Mouse (Mus musculus): ENCODE results near the gene Edrf1. TPM values are rescaled to one million over a fixed set of nuclear protein-coding genes. Genes with fewer than 3 reads are reported as not detected.

Edrf1 gene
- 21.7 and 25.5 TPM in 2 replicates for polyA plus RNA-seq (2014; fragmentation: Nextera tagmentation; extraction: Ambion mirVana)

- no peaks in the 10 kb centered on the region for H3K9me3 ChIP-seq (ENCODE audit: control insufficient read depth, low read depth, low read length)
- peak within 1 kb of the TSS; percentile 86 for H3K4me2 ChIP-seq (replicated peaks; ENCODE audit: low read depth, low read length)
- peak within 1 kb of the TSS; percentile 94 for H3K4me3 ChIP-seq (ENCODE audit: low read depth, low read length)
- ATAC-seq (ENCODE audit: insufficient number of reproducible peaks, insufficient read depth, low FRiP score, low read depth): peak; percentile 98
- peaks cover 8% of the 10 kb centered on the region; the same call in 1 of the 2 replicates for H3K4me1 ChIP-seq (ENCODE audit: control insufficient read depth, insufficient read depth, low read length)
- H3K9ac ChIP-seq (replicated peaks; ENCODE audit: low read depth, low read length): peak within 1 kb of the TSS; percentile 92
- H3K27ac ChIP-seq (ENCODE audit: low read length): peak within 1 kb of the TSS; percentile 76
- H3K36me3 ChIP-seq (ENCODE audit: control insufficient read depth, insufficient read depth, low read length): peaks cover 22% of the 10 kb centered on the region
- H3K27me3 ChIP-seq (ENCODE audit: control insufficient read depth, insufficient read depth, low read length): no peaks in the 10 kb centered on the region
- WGBS: under 1% methylated on average over 80 of the region's 81 CpGs
Observed at GRCm38 (mm10) chr7:133637361-133638305, at the start of gene Edrf1. Edrf1 (plus strand) TSS chr7:133637543.

- H3K4me1 ChIP-seq (ENCODE audit: control insufficient read depth, insufficient read depth, low read length): no peaks in the 10 kb centered on the region
- H3K4me2 ChIP-seq (replicated peaks; ENCODE audit: low read depth, low read length): no peak overlapping the region
- H3K9me3 ChIP-seq (ENCODE audit: control insufficient read depth, low read depth, low read length): no peaks in the 10 kb centered on the region
- no peak overlapping the region for H3K9ac ChIP-seq (replicated peaks; ENCODE audit: low read depth, low read length)
- H3K27ac ChIP-seq (ENCODE audit: low read length): no peak overlapping the region
- no peak for ATAC-seq (ENCODE audit: insufficient number of reproducible peaks, insufficient read depth, low FRiP score, low read depth)
- H3K4me3 ChIP-seq (ENCODE audit: low read depth, low read length): no peak overlapping the region
- no peaks in the 10 kb centered on the region for H3K27me3 ChIP-seq (ENCODE audit: control insufficient read depth, insufficient read depth, low read length)
- 72% methylated on average over 1 of the region's 1 CpGs for WGBS
- no peaks in the 10 kb centered on the region for H3K36me3 ChIP-seq (ENCODE audit: control insufficient read depth, insufficient read depth, low read length)
Observed at GRCm38 (mm10) chr7:133591750-133592149, 45.6 kb upstream of the Edrf1 start.

- 59% methylated on average over 1 of the region's 1 CpGs for WGBS
Observed at GRCm38 (mm10) chr7:133600558-133600957, 36.8 kb upstream of the Edrf1 start.

GRCm38 (mm10) chr7:133602058-133602457, 35.3 kb upstream of the Edrf1 start, which contains the start of gene Tex36:
Tex36 (minus strand) TSS chr7:133602158.
- no peak within 1 kb of the TSS for H3K9ac ChIP-seq (replicated peaks; ENCODE audit: low read depth, low read length)
- H3K4me3 ChIP-seq (ENCODE audit: low read depth, low read length): no peak within 1 kb of the TSS
- WGBS: 52% methylated on average over 2 of the region's 2 CpGs
- no peaks in the 10 kb centered on the region for H3K9me3 ChIP-seq (ENCODE audit: control insufficient read depth, low read depth, low read length)
- H3K36me3 ChIP-seq (ENCODE audit: control insufficient read depth, insufficient read depth, low read length): no peaks in the 10 kb centered on the region
- H3K4me1 ChIP-seq (ENCODE audit: control insufficient read depth, insufficient read depth, low read length): 0 out of 2 replicates have a peak, but pooled peaks cover 3% of the 10 kb centered on the region
- no peaks in the 10 kb centered on the region for H3K27me3 ChIP-seq (ENCODE audit: control insufficient read depth, insufficient read depth, low read length)
- ATAC-seq (ENCODE audit: insufficient number of reproducible peaks, insufficient read depth, low FRiP score, low read depth): no peak
- no peak within 1 kb of the TSS for H3K4me2 ChIP-seq (replicated peaks; ENCODE audit: low read depth, low read length)
- no peak within 1 kb of the TSS for H3K27ac ChIP-seq (ENCODE audit: low read length)

More at GRCm38 (mm10) chr7:133600558-133600957, 36.8 kb upstream of the Edrf1 start:
- H3K9ac ChIP-seq (replicated peaks; ENCODE audit: low read depth, low read length): no peak overlapping the region
- no peaks in the 10 kb centered on the region for H3K9me3 ChIP-seq (ENCODE audit: control insufficient read depth, low read depth, low read length)
- no peaks in the 10 kb centered on the region for H3K36me3 ChIP-seq (ENCODE audit: control insufficient read depth, insufficient read depth, low read length)
- no peak overlapping the region for H3K27ac ChIP-seq (ENCODE audit: low read length)
- no peak for ATAC-seq (ENCODE audit: insufficient number of reproducible peaks, insufficient read depth, low FRiP score, low read depth)
- H3K4me2 ChIP-seq (replicated peaks; ENCODE audit: low read depth, low read length): no peak overlapping the region
- 0 out of 2 replicates have a peak, but pooled peaks cover 3% of the 10 kb centered on the region for H3K4me1 ChIP-seq (ENCODE audit: control insufficient read depth, insufficient read depth, low read length)
- H3K27me3 ChIP-seq (ENCODE audit: control insufficient read depth, insufficient read depth, low read length): no peaks in the 10 kb centered on the region
- no peak overlapping the region for H3K4me3 ChIP-seq (ENCODE audit: low read depth, low read length)

GRCm38 (mm10) chr7:133603156-133603555, 34.2 kb upstream of the Edrf1 start:
- Histone ChIP-seq H3K4me1 (ENCODE audit: control insufficient read depth, insufficient read depth, low read length) (0 out of 2 replicates have a peak, but pooled peaks cover 3% of the 10 kb centered on the region), H3K4me2 (replicated peaks; ENCODE audit: low read depth, low read length) (no peak overlapping the region), H3K36me3 (ENCODE audit: control insufficient read depth, insufficient read depth, low read length) (no peaks in the 10 kb centered on the region), H3K9ac (replicated peaks; ENCODE audit: low read depth, low read length) (no peak overlapping the region), H3K27ac (ENCODE audit: low read length) (no peak overlapping the region), H3K4me3 (ENCODE audit: low read depth, low read length) (no peak overlapping the region), H3K9me3 (ENCODE audit: control insufficient read depth, low read depth, low read length) (no peaks in the 10 kb centered on the region), H3K27me3 (ENCODE audit: control insufficient read depth, insufficient read depth, low read length) (no peaks in the 10 kb centered on the region)
- ATAC-seq (ENCODE audit: insufficient number of reproducible peaks, insufficient read depth, low FRiP score, low read depth): no peak
- 81% methylated on average over 2 of the region's 2 CpGs for WGBS

GRCm38 (mm10) chr7:133604427-133605081, 32.8 kb upstream of the Edrf1 start:
- no peak for ATAC-seq (ENCODE audit: insufficient number of reproducible peaks, insufficient read depth, low FRiP score, low read depth)
- WGBS: 60% methylated on average over 13 of the region's 13 CpGs

GRCm38 (mm10) chr7:133607331-133607730, 30.0 kb upstream of the Edrf1 start:
- Histone ChIP-seq H3K27me3 (ENCODE audit: control insufficient read depth, insufficient read depth, low read length) (no peaks in the 10 kb centered on the region), H3K4me2 (replicated peaks; ENCODE audit: low read depth, low read length) (no peak overlapping the region), H3K4me3 (ENCODE audit: low read depth, low read length) (no peak overlapping the region), H3K9me3 (ENCODE audit: control insufficient read depth, low read depth, low read length) (no peaks in the 10 kb centered on the region), H3K4me1 (ENCODE audit: control insufficient read depth, insufficient read depth, low read length) (0 out of 2 replicates have a peak, but pooled peaks cover 3% of the 10 kb centered on the region), H3K27ac (ENCODE audit: low read length) (no peak overlapping the region), H3K36me3 (ENCODE audit: control insufficient read depth, insufficient read depth, low read length) (no peaks in the 10 kb centered on the region), H3K9ac (replicated peaks; ENCODE audit: low read depth, low read length) (no peak overlapping the region)
- ATAC-seq (ENCODE audit: insufficient number of reproducible peaks, insufficient read depth, low FRiP score, low read depth): no peak
- WGBS: 85% methylated on average over 5 of the region's 5 CpGs

More at GRCm38 (mm10) chr7:133604427-133605081, 32.8 kb upstream of the Edrf1 start:
- Histone ChIP-seq H3K9ac (replicated peaks; ENCODE audit: low read depth, low read length) (no peak overlapping the region), H3K4me3 (ENCODE audit: low read depth, low read length) (no peak overlapping the region), H3K27me3 (ENCODE audit: control insufficient read depth, insufficient read depth, low read length) (no peaks in the 10 kb centered on the region), H3K4me1 (ENCODE audit: control insufficient read depth, insufficient read depth, low read length) (0 out of 2 replicates have a peak, but pooled peaks cover 3% of the 10 kb centered on the region), H3K9me3 (ENCODE audit: control insufficient read depth, low read depth, low read length) (no peaks in the 10 kb centered on the region), H3K27ac (ENCODE audit: low read length) (no peak overlapping the region), H3K36me3 (ENCODE audit: control insufficient read depth, insufficient read depth, low read length) (no peaks in the 10 kb centered on the region), H3K4me2 (replicated peaks; ENCODE audit: low read depth, low read length) (0 out of 2 replicates have a peak overlapping the region, but pooled peaks have one; percentile 14)

GRCm38 (mm10) chr7:133607883-133608575, 29.3 kb upstream of the Edrf1 start:
- H3K4me1 ChIP-seq (ENCODE audit: control insufficient read depth, insufficient read depth, low read length): 0 out of 2 replicates have a peak, but pooled peaks cover 3% of the 10 kb centered on the region
- H3K36me3 ChIP-seq (ENCODE audit: control insufficient read depth, insufficient read depth, low read length): no peaks in the 10 kb centered on the region
- 72% methylated on average over 13 of the region's 13 CpGs for whole genome bisulfite sequencing
- H3K4me3 ChIP-seq (ENCODE audit: low read depth, low read length): no peak overlapping the region
- H3K9me3 ChIP-seq (ENCODE audit: control insufficient read depth, low read depth, low read length): no peaks in the 10 kb centered on the region
- no peak overlapping the region for H3K27ac ChIP-seq (ENCODE audit: low read length)
- H3K9ac ChIP-seq (replicated peaks; ENCODE audit: low read depth, low read length): no peak overlapping the region
- no peak for ATAC-seq (ENCODE audit: insufficient number of reproducible peaks, insufficient read depth, low FRiP score, low read depth)
- no peak overlapping the region for H3K4me2 ChIP-seq (replicated peaks; ENCODE audit: low read depth, low read length)
- no peaks in the 10 kb centered on the region for H3K27me3 ChIP-seq (ENCODE audit: control insufficient read depth, insufficient read depth, low read length)

Measured in stomach, embryonic 14.5 days (tissue).